Mouse (Mus musculus) ES-E14 (cell line): ENCODE measurements around the gene Gm11111.

Source experiments
- CHD2 ChIP-seq: IDR thresholded peaks from 2 replicates; pipeline ENCODE4 v1.6.1; 2014; ENCODE audit warnings: mild to moderate bottlenecking, low read depth, low read length, inconsistent platforms
- MAFK ChIP-seq: IDR thresholded peaks from 2 replicates; pipeline ENCODE4 v1.6.1; 2014; ENCODE audit warnings: mild to moderate bottlenecking, low read depth, low read length, inconsistent platforms; ENCODE audit not compliant: insufficient read depth
- ZNF384 ChIP-seq: IDR thresholded peaks from 2 replicates; pipeline ENCODE4 v1.6.1; 2012; ENCODE audit warnings: low read depth, low read length, inconsistent platforms

DNA sequence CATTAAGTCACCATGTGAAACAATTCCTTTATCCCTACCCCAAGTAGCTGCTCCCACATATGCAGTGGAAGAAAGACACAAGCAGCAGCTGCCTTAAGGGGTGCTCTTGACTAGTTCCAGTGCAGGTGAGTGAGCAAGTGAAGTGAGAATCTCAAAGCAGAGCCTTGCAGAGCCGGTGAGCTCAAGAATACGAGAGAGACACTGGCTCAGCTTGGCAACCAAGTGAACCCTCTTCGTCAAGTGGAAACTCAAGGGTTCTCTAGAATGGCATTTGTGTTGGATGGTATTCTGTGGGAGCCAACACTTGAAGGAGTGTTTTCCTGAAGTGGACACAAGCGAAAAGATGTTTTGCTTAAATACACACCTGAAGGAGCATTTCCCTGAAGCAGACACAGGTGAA lies 16.0 kb downstream of the Gm11111 start:
- TF ChIP-seq CHD2 (no peak), ZNF384 (no peak), MAFK (no peak)
